Mouse (Mus musculus) embryonic fibroblast, embryonic 13.5 days (primary cell): ENCODE data around the gene Adam10. TPM values are rescaled to one million over a fixed set of nuclear protein-coding genes. Genes with fewer than 3 reads are reported as not detected.
A peak's percentile ranks its signal among the peaks of the same experiment; 100 is the strongest.

Experiments
- H3K27ac ChIP-seq: 2 replicates; pipeline ENCODE4 v1.5.1; 2012; ENCODE audit warnings: low read length, control low read depth, inconsistent platforms; ENCODE audit not compliant: insufficient read depth
- H3K4me1 ChIP-seq: 2 replicates; pipeline ENCODE4 v1.6.1; 2011; ENCODE audit warnings: low read length; ENCODE audit not compliant: control insufficient read depth, insufficient read depth
- H3K4me3 ChIP-seq: 2 replicates; pipeline ENCODE4 v1.5.1; 2011; ENCODE audit warnings: mild to moderate bottlenecking, control low read depth, low read length; ENCODE audit not compliant: insufficient read depth
- CTCF ChIP-seq: IDR thresholded peaks from 2 replicates; pipeline ENCODE4 v1.5.1; 2011; ENCODE audit warnings: mild to moderate bottlenecking, control low read depth, low read length, moderate library complexity, borderline replicate concordance; ENCODE audit not compliant: insufficient read depth
- POLR2A ChIP-seq: IDR thresholded peaks from 2 replicates; pipeline ENCODE4 v1.6.1; 2011; ENCODE audit warnings: low read depth, mild to moderate bottlenecking, control low read depth, low read length, moderate library complexity
- polyA plus RNA-seq: library from polyadenylated mRNA; stranded (reverse); fragments of >200 nt; gene quantifications from 2 replicates; pipeline ENCODE4 v1.2.4, GENCODE M21; 2011; ENCODE audit warnings: low read depth; ENCODE audit not compliant: missing spikeins, insufficient read length

Gene Adam10
- 123 and 125 TPM in 2 replicates for polyA plus RNA-seq

- peak within 1 kb of the TSS; percentile 83 for H3K4me3 ChIP-seq
- peaks cover 7% of the 10 kb centered on the region; the same call in 1 of the 2 replicates for H3K4me1 ChIP-seq
- no peak for TF ChIP-seq CTCF
- peak; percentile 92 for TF ChIP-seq POLR2A
- H3K27ac ChIP-seq: peak within 1 kb of the TSS; percentile 79
These were observed at the start of gene Adam10 for GRCm38 (mm10) chr9:70678682-70679131. Gene Adam10 (plus strand): TSS chr9:70678997.

DNA sequence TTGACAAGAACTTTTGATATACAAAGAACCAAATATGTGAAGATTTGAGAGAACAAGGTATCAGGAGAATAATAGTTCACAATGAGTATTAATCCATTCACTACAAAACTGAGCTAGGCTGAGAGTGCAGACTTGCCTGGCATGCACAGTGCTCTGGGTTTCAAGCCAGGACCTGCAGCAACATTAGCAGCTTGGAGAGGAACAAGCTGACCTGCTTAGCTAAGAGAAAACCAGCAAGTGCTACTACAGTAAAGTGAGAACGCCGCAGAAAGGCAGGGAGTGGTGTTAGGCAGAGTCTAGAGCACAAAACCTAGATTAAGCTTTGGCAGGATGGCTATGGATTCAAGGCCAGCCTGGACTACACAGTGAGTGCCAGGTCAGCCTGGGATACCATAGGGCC is 49.1 kb upstream of the Adam10 start:
- H3K4me1 ChIP-seq: peaks cover 3% of the 10 kb centered on the region; the same call in 1 of the 2 replicates
- no peak for TF ChIP-seq CTCF
- TF ChIP-seq POLR2A: no peak
- no peak overlapping the region for H3K4me3 ChIP-seq
- H3K27ac ChIP-seq: no peak overlapping the region

GRCm38 (mm10) chr9:70631665-70632064 is 47.1 kb upstream of the Adam10 start:
- H3K4me3 ChIP-seq: no peak overlapping the region
- H3K4me1 ChIP-seq: peaks cover 3% of the 10 kb centered on the region; the same call in 1 of the 2 replicates
- TF ChIP-seq CTCF (no peak), POLR2A (no peak)
- peak overlapping the region; percentile 82 for H3K27ac ChIP-seq

DNA sequence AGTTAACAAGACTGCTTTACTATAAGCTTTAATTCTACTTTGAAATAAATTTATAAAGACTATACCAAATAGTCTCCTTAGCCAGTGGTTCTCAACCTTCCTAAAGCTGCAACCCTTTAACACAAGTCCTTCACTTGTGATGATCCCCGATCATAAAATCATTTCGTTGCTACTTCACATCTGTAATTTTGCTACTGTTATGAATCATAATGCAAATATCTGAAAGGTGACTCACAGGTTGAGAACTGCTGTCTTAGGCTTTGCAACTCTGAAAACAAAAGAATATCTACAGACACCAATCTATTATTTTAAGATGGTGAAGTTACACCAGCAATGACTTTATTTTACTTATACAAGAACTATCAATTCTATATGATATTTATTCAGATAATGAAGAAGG is 42.0 kb upstream of the Adam10 start:
- H3K27ac ChIP-seq: no peak overlapping the region
- no peak overlapping the region for H3K4me3 ChIP-seq
- no peak for TF ChIP-seq POLR2A
- no peak for TF ChIP-seq CTCF
- H3K4me1 ChIP-seq: peaks cover 2% of the 10 kb centered on the region; the same call in 1 of the 2 replicates

GRCm38 (mm10) chr9:70650260-70650659 is 28.5 kb upstream of the Adam10 start:
- no peak for TF ChIP-seq POLR2A
- Histone ChIP-seq H3K27ac (no peak overlapping the region), H3K4me3 (no peak overlapping the region), H3K4me1 (0 out of 2 replicates have a peak, but pooled peaks cover 3% of the 10 kb centered on the region)

- no peak overlapping the region for H3K4me3 ChIP-seq
- H3K27ac ChIP-seq: no peak overlapping the region
- H3K4me1 ChIP-seq: 0 out of 2 replicates have a peak, but pooled peaks cover 3% of the 10 kb centered on the region
- TF ChIP-seq CTCF: no peak
- TF ChIP-seq POLR2A: no peak
These were observed 27.8 kb upstream of the Adam10 start for GRCm38 (mm10) chr9:70650994-70651393.

- H3K4me1 ChIP-seq: 0 out of 2 replicates have a peak, but pooled peaks cover 3% of the 10 kb centered on the region
- no peak overlapping the region for H3K27ac ChIP-seq
- TF ChIP-seq CTCF: no peak
- no peak for TF ChIP-seq POLR2A
- no peak overlapping the region for H3K4me3 ChIP-seq
These were observed 26.6 kb upstream of the Adam10 start for GRCm38 (mm10) chr9:70652221-70652620.

GRCm38 (mm10) chr9:70653875-70654274 is 24.9 kb upstream of the Adam10 start:
- no peak overlapping the region for H3K27ac ChIP-seq
- no peak overlapping the region for H3K4me3 ChIP-seq
- TF ChIP-seq CTCF: no peak
- TF ChIP-seq POLR2A: no peak
- H3K4me1 ChIP-seq: 0 out of 2 replicates have a peak, but pooled peaks cover 3% of the 10 kb centered on the region

DNA sequence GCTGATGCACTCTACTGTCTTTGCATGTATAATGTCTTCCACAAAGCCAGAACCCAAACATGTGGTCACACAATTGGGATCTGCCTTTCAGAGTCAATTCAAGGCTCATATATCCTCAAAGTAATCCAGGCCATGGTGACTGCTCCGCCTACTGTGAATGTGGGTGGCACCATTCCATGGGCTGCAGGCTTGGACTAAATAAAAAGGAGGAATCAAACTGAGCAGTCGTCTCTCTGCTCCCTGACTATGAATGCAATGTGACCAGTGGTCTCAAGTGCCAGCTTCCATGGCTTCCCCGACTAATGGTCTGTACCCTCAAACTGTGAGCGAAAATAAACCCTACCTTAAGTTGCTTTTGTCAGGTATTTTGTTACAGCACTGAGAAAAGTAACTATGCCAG is 24.3 kb upstream of the Adam10 start:
- TF ChIP-seq CTCF: no peak
- no peak for TF ChIP-seq POLR2A
- Histone ChIP-seq H3K4me3 (no peak overlapping the region), H3K4me1 (0 out of 2 replicates have a peak, but pooled peaks cover 3% of the 10 kb centered on the region), H3K27ac (no peak overlapping the region)

- H3K4me3 ChIP-seq: peak overlapping the region; percentile 77; the same call in 1 of the 2 replicates
- no peak for TF ChIP-seq CTCF
- no peak for TF ChIP-seq POLR2A
- H3K27ac ChIP-seq: no peak overlapping the region
- 0 out of 2 replicates have a peak, but pooled peaks cover 3% of the 10 kb centered on the region for H3K4me1 ChIP-seq
These were observed 23.1 kb upstream of the Adam10 start for GRCm38 (mm10) chr9:70655764-70656129.
